Mouse (Mus musculus): ENCODE results near the gene Mettl26. TPM values are rescaled to one million over a fixed set of nuclear protein-coding genes. Genes with fewer than 3 reads are reported as not detected.

Gene Mettl26
- 87.8 and 94.9 TPM in 2 replicates for polyA plus RNA-seq (2021; fragmentation: Nextera tagmentation)
- long read RNA-seq, experiment 1, transcript Mettl26-201 (6 exons, 1,243 nt): major isoform, 35 of 81 reads
- long read RNA-seq, experiment 1, transcript Mettl26-204 (5 exons, 1,026 nt): minor isoform, 28 of 81 reads
- long read RNA-seq, experiment 1, partial matches to known transcripts: 7 of 81 reads
- long read RNA-seq, experiment 1, other reads (novel, unspliced or antisense): 9 of 81 reads
- long read RNA-seq, experiment 2, transcript Mettl26-204 (5 exons, 1,026 nt): major isoform, 18 of 70 reads
- long read RNA-seq, experiment 2, transcript Mettl26-201 (6 exons, 1,243 nt): minor isoform, 11 of 70 reads
- long read RNA-seq, experiment 2, partial matches to known transcripts: 8 of 70 reads
- long read RNA-seq, experiment 2, other reads (novel, unspliced or antisense): 33 of 70 reads

DNA sequence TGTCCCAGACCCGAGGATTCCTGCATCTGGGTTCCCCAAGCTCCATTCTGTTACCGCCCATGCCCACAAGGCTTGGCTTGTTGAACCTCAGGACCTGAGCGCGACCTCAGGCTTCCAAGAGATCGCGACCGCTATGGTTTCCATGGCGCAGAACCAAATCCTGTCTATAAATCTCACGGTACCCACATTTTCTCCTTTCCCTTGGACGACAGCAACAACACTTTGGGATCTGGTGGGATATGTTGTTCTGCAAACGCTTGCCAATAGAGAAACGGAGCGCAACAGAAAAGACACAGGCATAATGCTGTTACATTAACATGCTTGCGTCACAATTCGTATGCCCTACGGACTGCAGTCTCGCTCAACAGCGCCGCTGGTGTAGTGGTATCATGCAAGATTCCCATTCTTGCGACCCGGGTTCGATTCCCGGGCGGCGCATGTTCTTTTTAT is at the start of gene Mettl26:
Gene Mettl26, plus strand, starts transcription at position 354 of the 450 bp plus-strand sequence.

DNA sequence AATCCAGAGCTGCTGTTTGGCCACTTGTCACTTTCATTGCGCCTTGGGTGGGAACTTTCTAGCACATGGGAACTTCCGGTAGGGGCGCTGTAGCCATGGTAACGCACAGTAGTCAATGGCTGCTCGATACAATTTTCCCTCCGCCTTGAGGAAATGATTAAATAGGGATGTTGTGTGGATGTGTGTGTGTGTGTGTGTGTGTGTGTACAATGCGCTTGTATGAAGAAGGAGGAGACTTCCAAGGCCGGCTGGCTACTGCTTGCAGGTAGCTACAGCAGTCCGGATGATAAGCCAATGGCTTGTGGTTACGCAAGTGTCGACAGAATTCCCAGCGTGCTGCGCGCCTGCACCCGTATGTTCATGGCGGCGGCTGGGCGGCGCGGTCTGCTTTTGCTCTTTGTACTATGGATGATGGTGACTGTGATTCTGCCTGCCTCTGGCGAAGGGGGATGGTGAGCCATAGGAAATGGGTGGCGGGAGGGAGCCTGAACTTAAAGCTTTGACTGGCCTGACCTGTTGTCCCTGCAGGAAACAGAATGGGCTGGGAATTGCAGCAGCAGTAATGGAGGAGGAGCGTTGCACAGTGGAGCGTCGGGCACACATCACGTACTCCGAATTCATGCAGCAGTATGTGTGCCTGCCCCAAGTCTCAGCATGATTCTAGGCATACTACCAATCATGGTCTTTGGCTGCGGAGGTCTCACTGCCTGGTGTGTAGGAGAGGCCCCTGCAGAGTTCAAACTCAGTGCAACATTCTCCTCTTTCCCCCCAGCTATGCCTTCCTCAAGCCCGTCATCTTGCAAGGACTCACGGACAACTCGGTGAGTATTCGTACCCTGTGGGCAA is 45.9 kb upstream of the Mettl26 start, which contains the start of gene Jmjd8:
Gene Jmjd8, plus strand, starts transcription at position 156 of the 846 bp plus-strand sequence.

DNA sequence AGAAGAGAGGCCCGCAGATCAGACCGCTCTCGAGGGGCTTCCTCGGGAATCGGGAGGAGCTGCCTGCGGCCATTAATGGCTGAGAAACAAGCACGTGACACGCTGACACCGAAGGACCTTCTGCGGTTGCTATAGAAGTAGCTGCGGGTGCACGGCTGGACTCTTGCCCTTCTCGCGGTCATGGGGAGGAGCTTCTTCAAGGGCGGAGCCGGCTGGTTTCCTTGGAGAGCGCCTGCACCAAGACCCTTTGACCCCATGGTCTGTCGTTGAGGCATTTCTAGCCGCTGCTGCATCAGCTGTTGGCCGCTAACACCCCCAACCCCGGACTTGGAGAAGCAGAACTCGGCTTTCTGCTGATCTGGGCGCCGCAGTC is 41.6 kb upstream of the Mettl26 start, which contains the start of gene Stub1:
Gene Stub1, minus strand, starts transcription at position 114 of the 373 bp plus-strand sequence.

DNA sequence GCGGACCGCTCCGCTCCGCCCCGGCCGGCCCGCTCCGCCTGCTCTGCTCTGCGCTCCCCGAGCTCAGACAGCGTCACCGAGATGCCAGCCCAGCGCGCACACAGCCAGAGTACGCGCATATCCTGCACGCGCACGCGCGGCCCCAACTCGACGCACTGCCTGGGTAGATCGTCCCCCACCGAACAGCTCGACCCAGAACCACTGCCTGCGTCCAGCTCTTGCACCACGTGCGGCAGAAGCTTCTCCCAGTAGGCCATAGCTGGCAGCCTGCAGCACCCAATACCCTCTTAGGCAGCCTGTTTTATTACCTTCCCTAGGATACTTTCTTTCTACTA is 37.8 kb upstream of the Mettl26 start, which contains the start of gene Rhbdl1:
Gene Rhbdl1, minus strand, starts transcription at position 220 of the 335 bp plus-strand sequence.

DNA sequence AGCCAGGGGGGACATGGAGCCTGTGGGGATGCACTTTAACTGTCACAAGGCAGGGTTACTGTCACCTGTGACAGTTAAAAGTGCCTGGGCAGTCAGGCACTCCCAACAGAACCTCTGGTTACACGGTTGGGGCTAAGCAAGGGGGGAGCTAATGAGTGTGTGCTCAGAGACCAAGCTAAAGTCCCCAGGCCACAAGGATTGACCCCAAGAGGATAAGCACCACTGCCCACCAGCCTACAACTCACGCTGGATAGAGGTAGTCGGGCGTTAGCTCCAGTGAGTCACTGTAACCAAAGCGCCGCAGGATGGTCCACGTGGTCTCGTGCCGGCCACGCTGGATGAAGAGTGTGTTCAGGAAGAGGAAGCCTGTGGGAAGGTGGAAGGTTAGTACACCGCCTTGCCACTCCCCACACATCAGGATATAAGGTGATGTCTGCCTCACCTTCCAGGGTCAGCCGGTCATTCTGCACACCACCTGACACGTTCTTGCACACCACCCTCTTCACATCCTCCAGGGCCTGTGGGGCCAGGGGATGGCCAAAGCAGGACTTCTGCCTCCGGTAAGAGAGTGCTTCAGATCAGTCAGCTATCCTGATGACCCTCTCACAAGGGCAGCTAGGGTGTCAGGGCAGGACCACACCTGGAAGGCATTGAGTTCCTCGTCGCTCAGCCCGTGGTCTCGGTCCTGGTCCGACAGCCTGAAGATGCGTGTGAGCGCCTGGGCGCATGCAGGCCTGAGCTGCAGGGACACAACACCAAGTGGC is 33.6 kb upstream of the Mettl26 start, which contains the start of gene Gm20683:
Gene Gm20683, minus strand, starts transcription at position 647 of the 764 bp plus-strand sequence.

DNA sequence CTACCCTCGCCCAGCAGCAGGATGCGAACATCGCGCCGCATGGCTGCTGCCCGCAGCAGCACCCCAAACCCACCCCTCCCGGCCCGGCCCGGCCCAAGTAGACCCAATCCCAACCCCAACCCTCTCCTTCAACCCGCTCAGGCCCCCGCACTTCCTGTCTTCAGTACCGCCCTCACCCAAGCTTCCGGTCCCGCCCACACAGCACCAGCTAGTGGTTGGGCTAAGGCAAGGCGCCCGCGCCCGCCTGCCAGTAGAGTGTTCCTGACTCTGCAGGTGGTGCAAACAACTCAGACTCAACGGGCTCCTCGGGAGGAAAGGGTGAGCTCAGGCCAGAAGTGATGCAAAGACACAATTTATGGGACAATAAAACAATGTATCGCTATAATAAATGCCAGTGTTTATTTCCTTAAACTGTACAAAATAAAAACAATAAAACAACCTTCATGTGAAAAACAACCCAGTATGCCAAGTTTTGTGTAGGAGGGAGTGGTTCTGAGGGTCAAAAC is 30.4 kb upstream of the Mettl26 start, which contains the start of gene Rhot2:
Gene Rhot2, minus strand, starts transcription at position 456 of the 506 bp plus-strand sequence.

DNA sequence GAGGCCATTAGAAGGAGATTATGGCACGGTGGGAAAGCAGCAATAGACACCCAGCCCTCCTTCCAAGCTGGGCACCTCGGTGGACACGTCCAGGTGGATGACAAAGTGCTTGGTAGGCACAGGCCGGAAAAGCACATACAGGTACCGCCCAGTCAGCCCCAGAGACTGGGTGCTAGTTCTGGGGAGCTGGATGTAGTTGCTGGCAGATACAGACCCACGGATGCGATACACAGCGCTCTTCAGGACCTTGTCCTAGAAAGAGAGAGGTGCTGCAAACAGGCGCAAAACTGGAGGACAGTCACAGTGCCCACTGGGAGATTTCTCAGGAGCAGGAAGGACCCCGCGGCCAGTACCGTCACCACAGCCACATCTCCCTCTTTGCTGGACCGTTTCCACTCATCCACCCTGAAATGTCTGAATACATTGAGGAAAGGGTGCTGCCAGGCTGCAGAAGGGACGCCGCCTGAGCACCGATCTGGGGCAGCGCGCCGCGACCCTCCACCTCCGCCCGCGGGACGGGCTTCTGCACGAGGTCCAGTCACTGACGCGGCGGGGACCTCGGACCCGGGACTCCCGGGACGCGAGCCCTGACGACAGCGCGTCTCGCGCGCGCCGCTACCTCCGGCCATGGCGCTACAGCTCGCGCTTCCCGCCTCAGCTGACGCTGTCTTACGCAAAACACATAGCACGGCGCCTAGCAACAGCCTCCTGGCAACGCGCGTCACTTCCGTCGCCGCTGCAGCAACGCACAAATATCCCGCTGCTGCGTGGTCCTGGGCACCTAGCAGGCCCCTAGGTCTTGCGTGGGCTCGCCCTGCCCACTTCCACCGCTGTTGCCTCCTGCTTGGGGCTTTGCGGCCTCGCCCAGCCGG is 13.8 kb upstream of the Mettl26 start, which contains the start of gene Wdr90:
Gene Wdr90, minus strand, starts transcription at position 670 of the 872 bp plus-strand sequence.

DNA sequence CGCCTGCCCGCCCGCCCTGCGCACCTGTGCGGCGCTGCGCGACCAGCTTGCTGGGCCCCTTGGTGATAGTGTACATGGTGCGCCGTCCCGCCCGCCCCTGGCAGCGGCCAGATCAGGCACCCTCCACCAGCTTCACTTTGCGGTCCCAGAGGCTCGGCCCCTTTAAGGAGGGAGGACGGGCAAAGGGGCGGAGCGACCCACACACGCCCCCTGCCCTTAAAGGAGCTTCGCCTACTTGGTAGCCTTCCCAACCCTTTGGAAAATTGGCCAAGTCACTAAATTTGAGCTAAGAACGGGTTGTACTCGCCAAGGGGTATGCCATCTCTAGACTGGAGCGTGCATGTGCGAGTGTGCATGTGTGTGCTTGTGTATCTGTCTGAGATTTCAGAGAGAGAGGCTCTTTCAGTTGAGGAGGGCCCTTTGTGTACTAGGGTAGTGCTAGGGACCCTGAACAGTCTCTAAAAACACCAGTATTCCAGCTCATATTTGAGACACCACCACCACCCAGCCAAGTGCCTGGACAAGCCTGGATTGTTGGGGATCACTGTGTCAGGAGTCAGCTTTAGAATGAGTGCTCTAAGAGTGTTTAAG is 6.2 kb upstream of the Mettl26 start, which contains the start of gene Mcrip2:
Gene Mcrip2, minus strand, starts transcription at position 164 of the 591 bp plus-strand sequence.

DNA sequence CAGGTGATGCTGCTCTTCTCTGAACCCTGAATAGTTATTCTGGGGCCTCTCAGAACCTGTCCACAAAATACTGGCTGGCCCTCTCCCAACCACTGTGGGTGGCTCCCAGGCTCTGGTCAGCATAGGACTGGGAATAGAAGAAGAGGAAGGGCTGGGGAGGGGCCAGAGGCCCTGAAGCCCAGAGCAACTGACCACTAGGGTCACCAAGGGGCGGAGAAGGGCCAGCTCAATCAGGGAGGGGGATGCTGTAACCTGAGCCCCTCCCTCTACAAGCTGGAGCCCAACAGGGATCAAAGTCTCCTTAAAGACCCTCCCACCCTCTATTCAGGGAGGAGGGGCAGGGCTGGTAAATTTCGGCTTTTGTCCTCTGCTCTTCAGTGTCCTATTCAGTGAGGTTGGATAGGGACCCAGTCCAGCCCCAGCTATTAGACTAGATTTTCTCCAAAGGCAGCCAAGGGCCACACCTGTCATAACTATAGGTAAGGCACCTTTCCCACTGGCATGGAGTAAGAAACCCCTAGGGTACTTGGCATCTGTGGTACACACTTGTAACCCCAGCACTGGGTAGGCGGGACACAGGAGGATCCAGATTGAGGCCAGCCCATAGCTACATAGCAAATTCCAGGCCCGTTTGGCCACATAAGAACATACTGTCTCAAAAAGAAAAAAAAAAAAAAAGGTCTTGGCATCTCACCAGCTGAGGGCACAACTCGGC is 5.5 kb downstream of the Mettl26 start, which contains the start of gene Wfikkn1:
Gene Wfikkn1, minus strand, starts transcription at position 663 of the 715 bp plus-strand sequence.

DNA sequence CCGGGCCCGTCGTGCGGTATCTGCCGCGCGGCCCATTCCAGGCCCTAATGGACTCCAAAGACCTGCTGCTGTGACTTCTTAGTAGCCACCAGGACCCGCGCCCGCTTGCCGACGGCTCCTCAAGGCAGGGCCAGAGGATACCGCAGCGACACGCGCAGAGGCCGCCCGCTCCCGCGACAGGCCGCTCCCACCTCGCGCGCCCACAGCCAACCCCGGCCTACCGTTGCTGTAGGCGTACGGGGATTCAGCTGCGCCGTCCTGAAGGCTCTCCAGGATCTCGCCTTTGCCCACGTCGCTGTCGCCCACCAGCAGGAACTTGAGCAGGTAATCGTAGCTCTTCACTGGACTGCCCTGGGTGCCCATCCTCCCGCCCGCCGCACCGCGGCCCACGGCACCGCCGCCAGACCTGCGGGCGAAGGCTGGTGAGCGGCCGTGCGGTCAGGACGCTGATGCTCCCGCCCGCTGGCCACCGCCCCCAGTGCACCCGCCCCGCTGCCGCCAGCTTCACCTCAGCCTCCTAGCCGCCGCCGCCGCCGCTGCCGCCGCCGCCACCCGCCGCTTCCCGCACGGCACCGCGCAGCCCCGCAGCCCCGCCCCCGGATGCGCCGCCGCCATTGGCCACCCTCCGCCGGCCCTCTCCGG is 44.4 kb downstream of the Mettl26 start, which contains the start of gene Rab40c:
Gene Rab40c, minus strand, starts transcription at position 584 of the 642 bp plus-strand sequence.

Small RNA genes within 50 kb of the gene (microRNA-seq; reads per million reads assigned to microRNA genes)
- 3.2 reads per million, percentile 10 among the genes with 10 or more reads in this experiment for gene Mir3082

Other genes with a start within 250 kb of the Mettl26 start
- 621 and 686 TPM in 2 replicates for gene Gng13, start 157.9 kb upstream of the Mettl26 start, polyA plus RNA-seq (2021; fragmentation: Nextera tagmentation)
- gene Chtf18, start 147.7 kb upstream of the Mettl26 start, polyA plus RNA-seq (2021; fragmentation: Nextera tagmentation): 0.99 and 1.8 TPM in 2 replicates
- 52.1 and 53.1 TPM in 2 replicates for gene Rpusd1, start 147.4 kb upstream of the Mettl26 start, polyA plus RNA-seq (2021; fragmentation: Nextera tagmentation)
- not detected in 2 replicates for gene Mslnl, start 139.0 kb upstream of the Mettl26 start, polyA plus RNA-seq (2021; fragmentation: Nextera tagmentation)
- gene Msln, start 120.7 kb upstream of the Mettl26 start, polyA plus RNA-seq (2021; fragmentation: Nextera tagmentation): 0.21 and 0.24 TPM in 2 replicates
- 32.8 and 34.8 TPM in 2 replicates for gene Narfl, start 101.3 kb upstream of the Mettl26 start, polyA plus RNA-seq (2021; fragmentation: Nextera tagmentation)
- gene Haghl, start 89.4 kb upstream of the Mettl26 start, polyA plus RNA-seq (2021; fragmentation: Nextera tagmentation): 76.2 and 91.6 TPM in 2 replicates
- 0.36 and 0.49 TPM in 2 replicates for gene Ccdc78, start 88.5 kb upstream of the Mettl26 start, polyA plus RNA-seq (2021; fragmentation: Nextera tagmentation)
- gene Fam173a, start 82.2 kb upstream of the Mettl26 start, polyA plus RNA-seq (2021; fragmentation: Nextera tagmentation): 182 and 194 TPM in 2 replicates
- gene AC134908.4, start 79.4 kb upstream of the Mettl26 start, polyA plus RNA-seq (2021; fragmentation: Nextera tagmentation): 2.4 and 3.0 TPM in 2 replicates
- gene Metrn, start 77.9 kb upstream of the Mettl26 start, polyA plus RNA-seq (2021; fragmentation: Nextera tagmentation): 7.3 and 11.1 TPM in 2 replicates
- gene Fbxl16, start 66.0 kb upstream of the Mettl26 start, polyA plus RNA-seq (2021; fragmentation: Nextera tagmentation): 218 and 257 TPM in 2 replicates
- 15.6 and 18.6 TPM in 2 replicates for gene Wdr24, start 51.4 kb upstream of the Mettl26 start, polyA plus RNA-seq (2021; fragmentation: Nextera tagmentation)
- gene Jmjd8, start 46.2 kb upstream of the Mettl26 start, polyA plus RNA-seq (2021; fragmentation: Nextera tagmentation): 33.3 and 39.5 TPM in 2 replicates
- gene Stub1, start 41.7 kb upstream of the Mettl26 start, polyA plus RNA-seq (2021; fragmentation: Nextera tagmentation): 365 and 398 TPM in 2 replicates
- gene Rhbdl1, start 37.8 kb upstream of the Mettl26 start, polyA plus RNA-seq (2021; fragmentation: Nextera tagmentation): 18.4 and 27.7 TPM in 2 replicates
- gene Gm20683, start 33.3 kb upstream of the Mettl26 start, polyA plus RNA-seq (2021; fragmentation: Nextera tagmentation): 2.1 and 2.8 TPM in 2 replicates
- gene Rhot2, start 30.2 kb upstream of the Mettl26 start, polyA plus RNA-seq (2021; fragmentation: Nextera tagmentation): 8.6 and 8.7 TPM in 2 replicates
- 2.1 and 2.3 TPM in 2 replicates for gene Wdr90, start 13.6 kb upstream of the Mettl26 start, polyA plus RNA-seq (2021; fragmentation: Nextera tagmentation)
- gene Mcrip2, start 6.3 kb upstream of the Mettl26 start, polyA plus RNA-seq (2021; fragmentation: Nextera tagmentation): 36.0 and 36.4 TPM in 2 replicates
- not detected in 2 replicates for gene Wfikkn1, start 5.8 kb downstream of the Mettl26 start, polyA plus RNA-seq (2021; fragmentation: Nextera tagmentation)
- gene Rab40c, start 44.7 kb downstream of the Mettl26 start, polyA plus RNA-seq (2021; fragmentation: Nextera tagmentation): 6.4 and 7.1 TPM in 2 replicates
- gene Pigq, start 69.9 kb downstream of the Mettl26 start, polyA plus RNA-seq (2021; fragmentation: Nextera tagmentation): 115 and 168 TPM in 2 replicates
- gene Nhlrc4, start 69.9 kb downstream of the Mettl26 start, polyA plus RNA-seq (2021; fragmentation: Nextera tagmentation): 1.6 and 1.9 TPM in 2 replicates
- gene A930017K11Rik, start 77.5 kb downstream of the Mettl26 start, polyA plus RNA-seq (2021; fragmentation: Nextera tagmentation): 0.54 and 1.1 TPM in 2 replicates
- gene Capn15, start 110.7 kb downstream of the Mettl26 start, polyA plus RNA-seq (2021; fragmentation: Nextera tagmentation): 9.0 and 12.3 TPM in 2 replicates
- 5.9 and 6.4 TPM in 2 replicates for gene Rab11fip3, start 194.5 kb downstream of the Mettl26 start, polyA plus RNA-seq (2021; fragmentation: Nextera tagmentation)
- 31.0 and 38.4 TPM in 2 replicates for gene Decr2, start 215.3 kb downstream of the Mettl26 start, polyA plus RNA-seq (2021; fragmentation: Nextera tagmentation)
- 5.3 and 5.8 TPM in 2 replicates for gene Nme4, start 220.5 kb downstream of the Mettl26 start, polyA plus RNA-seq (2021; fragmentation: Nextera tagmentation)
- gene Tmem8, start 238.2 kb downstream of the Mettl26 start, polyA plus RNA-seq (2021; fragmentation: Nextera tagmentation): 1.9 and 2.1 TPM in 2 replicates
- 173 and 179 TPM in 2 replicates for gene Mrpl28, start 248.4 kb downstream of the Mettl26 start, polyA plus RNA-seq (2021; fragmentation: Nextera tagmentation)